Mouse (Mus musculus): ENCODE measurements at regions not wholly inside any gene's neighbourhood (a gene's known extent, or its start where the extent isn't known, plus 50 kb on each side); places are given as distances from the start of the nearest gene placed in this dataset.

DNA sequence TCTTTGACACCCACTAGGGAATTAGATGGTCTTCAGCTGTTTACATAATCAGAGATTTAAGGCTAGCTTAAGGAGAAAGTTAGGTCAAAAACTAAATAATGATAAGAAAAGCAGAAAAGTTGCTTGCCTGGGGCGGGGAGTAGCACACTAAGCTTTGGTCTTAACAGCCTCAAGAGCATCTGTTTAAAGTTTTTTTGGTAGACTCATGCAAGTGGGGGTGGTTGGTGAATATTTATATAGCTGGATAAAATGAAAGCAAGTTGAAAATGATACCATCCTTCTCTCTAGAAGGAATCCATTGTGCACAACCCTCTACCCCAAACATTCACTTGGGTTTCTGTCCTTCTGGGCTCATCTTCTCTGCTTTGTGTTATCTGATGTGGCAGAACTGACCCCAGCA is 85.3 kb upstream of the Lifr start:
- no peak for DNase-seq

DNA sequence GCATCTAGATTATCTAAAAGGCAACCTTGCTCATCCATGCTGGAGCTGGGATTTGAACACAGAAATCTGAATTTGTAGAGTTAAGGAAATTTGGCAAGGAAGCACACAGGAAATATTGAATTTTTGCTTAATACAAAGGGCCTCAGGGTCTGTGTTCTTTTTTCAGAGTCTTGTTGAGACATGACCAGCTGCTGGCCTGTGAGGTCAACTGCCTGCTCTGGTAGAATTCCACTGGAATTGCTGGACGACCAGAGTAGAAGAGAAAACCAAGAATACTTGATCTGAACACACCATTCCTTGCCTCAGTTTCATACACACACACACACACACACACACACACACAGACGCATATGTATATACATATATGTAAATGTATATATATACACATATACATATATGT is 84.1 kb upstream of the Lifr start:
- DNase-seq, result peak in 1 of 2 experiments; percentile 36

DNA sequence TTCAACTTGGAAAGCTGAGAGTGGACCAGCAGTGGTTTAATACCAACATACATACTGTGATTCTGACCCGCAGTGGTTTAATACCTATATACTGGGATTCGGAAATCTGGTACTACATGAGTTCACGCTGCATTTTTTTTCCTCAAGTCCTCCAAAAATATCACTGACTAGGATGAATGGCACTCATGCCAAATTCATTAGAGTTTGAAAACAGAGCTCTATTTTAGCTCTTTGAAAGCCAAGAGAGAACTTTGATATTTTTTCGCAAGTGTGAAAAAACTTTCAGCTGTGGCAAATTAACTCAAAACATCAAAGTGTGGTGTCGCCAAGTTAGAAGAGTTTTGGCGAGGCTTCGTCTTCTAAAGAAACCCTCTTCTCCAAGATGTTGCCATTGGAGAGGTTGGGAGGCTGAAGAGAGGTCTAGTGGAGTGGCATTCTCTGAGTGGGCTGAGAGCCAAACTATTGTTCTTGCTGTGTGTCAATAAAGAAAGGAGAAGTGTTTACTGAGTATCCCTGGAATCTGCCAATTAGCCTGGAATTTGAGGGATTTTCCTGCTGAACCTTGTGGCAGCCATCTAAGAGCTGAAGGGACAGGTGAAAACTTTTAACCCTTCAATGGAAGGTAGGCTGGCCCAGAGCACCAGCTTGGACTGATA is 81.6 kb upstream of the Lifr start:
- DNase-seq, result no peak

DNA sequence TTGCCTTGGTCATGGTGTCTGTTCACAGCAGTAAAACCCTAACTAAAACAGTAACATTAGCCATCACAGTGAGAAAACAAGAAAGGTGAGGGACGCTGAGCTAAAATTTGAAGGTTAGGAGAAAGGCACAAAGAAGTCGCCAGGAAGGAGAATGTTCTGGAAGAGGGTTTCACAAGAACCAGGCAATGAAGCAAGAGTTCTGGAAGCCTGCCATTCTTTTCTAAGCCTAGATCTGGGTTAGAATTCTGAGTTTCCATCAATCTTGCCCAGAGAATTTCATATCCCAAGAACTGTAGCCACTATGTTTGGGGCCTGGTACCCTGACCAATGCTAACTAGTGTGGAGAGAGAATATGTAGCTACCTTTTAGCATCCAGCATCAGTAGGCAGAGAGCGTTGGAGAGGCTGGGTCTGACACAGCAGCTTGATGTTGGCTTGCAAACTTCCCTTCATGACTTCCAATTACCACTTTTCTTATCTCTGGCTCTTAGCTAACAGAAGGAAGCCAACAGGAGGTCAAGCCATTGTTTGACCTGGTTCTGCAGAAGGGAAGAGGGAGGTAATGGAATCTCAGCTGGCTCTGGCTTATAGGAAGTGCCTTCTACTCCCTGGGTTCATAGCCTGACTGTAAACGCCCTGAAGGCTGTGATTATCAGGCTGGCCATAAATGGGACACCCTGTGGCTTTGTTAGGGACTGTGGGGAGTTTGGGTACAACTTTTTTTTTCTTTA is 79.3 kb upstream of the Lifr start:
- DNase-seq, result peak; percentile 69 to 72

DNA sequence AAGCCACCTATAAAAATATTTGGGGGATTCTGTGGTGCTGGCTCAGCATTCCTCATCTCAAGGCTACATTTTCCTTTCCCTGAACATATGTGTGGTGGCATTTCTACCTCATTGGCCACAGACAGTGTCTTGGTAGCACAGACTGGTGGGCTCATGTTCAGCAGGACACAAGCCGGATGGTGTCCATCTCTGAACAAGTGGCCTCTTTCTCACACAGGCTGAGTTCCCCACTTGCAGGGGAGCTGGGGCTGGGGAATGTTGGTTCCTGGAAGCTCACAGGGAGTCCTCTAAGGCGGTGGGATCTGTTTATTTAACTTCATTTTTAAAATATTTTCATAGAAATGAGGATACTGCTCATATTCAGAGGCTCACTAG is 78.7 kb upstream of the Lifr start:
- no peak for DNase-seq

DNA sequence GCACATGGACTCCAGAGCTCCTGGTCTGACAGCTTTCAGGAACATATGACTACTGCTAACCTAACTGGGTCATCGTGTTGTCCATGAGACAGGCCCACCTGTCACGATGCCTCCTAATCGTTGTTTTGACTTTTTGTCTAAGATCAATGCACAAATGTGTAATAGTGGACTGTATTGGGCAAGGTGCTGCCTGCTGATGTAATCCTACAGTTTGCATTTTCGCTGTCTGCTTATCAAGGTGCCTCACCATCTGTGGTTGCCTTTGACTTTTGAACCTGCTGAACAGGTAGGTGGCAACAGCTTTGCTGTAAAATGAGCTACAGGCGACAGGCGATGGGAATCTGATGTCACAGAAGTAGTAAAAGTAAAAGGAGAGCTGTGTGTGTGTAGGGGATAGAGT is 78.0 kb upstream of the Lifr start:
- no peak for DNase-seq

DNA sequence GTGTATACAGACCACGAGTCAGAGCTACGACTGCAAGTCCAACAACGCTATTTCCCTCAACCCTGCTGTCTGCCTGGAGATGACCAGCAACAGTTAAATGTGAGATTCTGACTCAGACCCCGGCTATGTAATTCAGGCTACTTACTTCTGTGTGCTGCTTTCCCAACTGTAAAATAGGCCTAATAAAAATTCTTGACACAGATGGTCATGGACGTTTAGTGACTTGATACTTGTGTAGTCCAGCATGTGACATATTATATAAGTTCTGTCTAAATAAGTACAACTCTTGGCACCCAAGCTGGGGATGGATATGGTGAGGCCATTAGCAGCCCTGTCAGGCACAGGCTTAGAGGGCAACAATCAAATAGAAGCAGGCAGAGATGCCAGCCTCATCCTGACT is 77.4 kb upstream of the Lifr start:
- DNase-seq, result no peak

DNA sequence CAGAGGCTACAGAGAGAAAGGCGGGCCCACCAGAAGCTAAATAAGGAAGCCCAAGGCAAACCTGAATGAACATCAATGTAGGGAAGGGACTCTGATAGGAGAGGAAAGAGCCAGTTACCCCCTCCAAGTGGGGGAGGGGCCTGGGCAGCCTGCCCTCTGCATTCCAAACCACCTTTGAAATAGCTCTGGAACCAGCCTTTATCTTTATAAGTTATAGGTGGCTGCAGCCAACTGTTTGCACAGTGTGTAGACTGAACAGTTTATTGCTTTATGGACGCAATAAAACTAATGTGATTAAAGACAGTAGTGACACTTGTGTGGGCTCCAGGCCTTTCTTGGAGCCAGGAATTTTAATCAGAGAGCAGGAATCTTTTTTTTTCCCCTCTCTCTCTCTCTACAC is 75.4 kb upstream of the Lifr start:
- no peak for DNase-seq

DNA sequence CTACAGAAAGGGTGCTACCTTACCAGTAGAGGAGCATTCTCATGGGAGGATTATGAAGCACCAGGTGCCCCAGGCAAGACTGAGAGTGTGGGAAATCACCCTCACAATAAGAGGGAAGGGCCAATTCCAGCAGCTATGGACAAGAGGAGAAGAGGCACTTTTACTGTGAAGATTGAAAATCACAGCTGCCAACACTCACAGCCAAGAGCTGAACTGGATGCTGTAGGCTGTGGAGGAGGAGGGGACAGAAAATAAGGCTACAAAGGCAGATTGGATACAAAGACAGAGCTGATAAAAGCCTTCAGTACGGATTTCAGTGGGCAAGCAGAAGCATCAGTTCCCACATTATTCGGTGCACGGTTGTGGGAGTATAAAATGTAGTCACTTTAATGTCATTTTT is 74.4 kb upstream of the Lifr start:
- DNase-seq, result no peak

DNA sequence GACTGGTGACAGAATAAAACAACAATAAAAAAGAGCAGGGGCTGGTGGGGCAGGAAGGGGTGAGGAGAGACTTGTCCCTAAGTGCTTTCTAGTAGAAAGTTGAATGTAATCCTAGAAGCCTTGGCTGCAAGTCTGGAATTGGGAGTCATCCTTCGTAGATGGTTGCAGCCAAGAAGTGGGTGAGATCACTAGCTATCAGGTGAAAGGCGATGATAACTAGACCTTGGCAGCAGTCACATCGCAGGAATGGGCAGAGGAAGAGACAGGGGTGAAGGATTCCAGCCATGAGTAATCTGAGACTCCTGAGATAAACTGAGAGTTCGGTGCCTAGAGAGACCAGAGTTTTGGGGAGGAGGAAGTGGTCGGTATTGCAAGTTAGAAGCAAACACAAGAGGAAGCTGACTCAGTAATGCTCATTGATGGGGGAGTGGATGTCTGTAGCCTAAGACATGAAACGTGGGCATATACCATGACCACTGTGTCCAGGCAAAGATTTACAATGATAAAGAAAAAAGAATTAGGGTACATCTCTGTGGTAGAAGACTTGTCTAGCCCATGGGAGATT is 73.1 kb upstream of the Lifr start:
- peak in 1 of 2 experiments; percentile 25 for DNase-seq

DNA sequence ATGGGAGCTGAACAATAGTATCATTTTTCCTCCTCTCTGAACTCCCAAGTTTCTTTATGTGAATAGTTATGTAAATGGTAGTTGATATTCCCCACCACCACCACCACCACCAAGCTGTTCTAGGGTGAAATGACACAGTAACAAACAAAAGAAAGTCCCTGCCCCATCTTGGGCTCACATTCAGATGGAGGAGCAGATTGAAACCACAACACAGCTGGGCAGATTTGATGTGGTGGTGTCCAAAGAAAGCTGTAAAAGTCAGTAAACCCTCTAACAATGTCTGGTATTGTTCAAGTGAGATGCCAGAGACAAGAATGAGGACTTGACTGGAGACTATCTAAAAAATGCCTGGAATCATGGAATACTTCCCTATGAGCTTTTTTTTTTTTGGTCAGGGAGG is 67.8 kb upstream of the Lifr start:
- DNase-seq, result no peak

DNA sequence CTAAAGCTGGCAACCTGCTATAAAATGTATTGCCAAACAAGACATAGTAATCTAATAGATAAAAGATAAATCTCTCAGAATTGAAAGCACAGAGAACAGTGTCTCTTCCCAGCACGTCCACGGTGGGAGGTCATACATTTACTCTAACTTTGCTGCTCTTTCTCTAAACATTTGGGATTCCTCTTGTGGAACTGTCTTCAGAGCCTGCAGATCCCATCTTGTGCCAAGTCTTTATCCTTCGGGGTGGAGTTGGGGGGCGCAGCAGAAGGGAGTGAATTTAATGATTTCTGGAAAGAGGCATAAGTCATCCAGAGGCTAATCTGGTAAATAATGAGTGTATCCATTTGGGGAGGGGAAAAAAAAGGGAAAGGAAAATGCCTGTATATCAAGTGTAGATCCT is 65.2 kb upstream of the Lifr start:
- DNase-seq, result no peak

DNA sequence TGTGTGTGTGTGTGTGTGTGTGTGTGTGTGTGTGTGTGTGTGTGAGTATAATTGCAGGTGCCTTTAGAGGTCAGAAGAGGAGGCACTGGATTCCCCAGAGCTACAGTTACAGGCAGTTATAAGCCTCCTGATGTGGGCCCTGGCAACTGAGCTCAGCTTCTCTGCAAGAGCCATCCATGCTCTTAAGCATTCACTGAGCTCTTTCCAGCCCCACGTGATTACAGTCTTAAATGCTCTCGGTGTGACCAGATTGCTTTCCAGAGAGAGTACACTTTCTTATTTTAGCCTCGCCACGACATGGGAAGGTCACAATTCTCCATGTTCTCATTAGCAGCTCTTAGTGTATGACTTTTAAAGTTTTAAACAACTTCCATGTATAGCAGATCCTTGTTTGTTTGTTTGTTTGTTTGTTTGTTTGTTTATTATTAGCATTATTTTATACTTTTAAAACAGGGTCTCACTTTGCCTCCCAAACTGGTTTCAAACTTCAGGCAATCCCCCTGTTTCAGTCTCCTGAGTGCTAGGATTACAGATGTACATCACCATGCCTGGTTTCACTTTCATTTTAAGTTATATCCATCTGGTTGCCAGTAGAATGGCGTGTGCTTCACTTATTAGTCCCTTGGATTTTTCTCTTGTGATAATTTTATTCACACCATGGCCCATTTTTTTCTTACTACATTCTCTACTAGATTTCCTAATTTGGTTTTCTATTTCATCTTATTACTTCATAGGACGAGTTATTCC is 58.9 kb upstream of the Lifr start:
- peak; percentile 34 to 47 for DNase-seq

DNA sequence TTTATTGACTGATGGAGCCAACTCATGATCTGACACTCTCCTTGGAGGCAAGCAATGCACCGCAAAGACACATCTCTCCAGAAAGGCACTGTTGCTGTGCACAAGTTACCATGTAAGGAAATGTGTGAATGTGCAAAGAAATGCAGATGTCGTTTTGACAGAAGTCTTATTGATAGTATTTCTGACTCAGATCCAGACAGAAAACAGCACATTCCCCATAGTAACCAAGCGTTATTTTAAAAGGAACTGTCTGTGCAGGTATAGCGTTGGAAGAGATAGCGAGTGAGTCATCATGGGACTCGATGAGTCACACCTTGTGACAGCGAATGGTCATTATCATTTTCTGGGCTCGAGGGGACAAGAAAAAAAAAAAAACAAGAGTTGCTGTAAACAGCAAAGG is 52.9 kb upstream of the Lifr start:
- DNase-seq, result no peak

DNA sequence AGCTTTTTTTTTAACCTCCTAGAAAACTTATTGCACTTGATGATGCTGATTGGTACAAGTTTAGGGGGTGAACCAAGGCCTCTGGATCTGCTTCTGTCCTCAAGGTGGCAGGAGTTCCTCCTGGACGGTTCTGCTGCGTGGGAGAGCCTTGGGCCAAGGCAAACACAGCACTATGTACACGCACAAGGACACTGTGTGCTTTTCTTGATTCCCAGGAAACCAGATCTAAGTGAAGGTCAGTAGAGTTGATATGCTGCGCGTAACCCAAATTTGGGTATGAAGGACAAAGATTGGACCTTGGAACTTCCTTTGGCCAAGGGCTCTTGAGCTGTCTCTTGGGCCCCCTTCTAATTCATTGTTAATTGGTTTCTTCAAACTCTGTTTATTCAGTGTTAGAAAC is 51.3 kb upstream of the Lifr start:
- peak in 1 of 2 experiments; percentile 48 for DNase-seq

DNA sequence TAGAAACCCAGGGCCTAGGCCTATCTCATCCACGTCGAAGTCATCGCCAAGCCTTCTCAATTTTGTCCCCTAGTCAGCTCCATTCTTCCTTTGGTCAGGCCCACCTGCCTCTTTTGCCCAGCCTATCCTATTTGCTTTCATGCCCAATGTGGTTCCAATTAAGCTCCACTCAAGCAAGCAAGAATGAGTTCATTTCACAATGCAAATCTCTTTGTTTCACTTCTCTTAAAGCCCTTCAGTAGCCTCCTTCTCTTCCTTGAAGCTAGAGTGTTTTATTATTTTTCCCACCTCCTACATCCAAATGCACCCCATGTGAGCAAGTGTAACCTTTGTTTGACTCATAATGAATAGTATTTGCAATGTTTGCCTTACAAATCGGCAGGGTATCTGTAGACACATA is 50.6 kb upstream of the Lifr start:
- no peak for DNase-seq
